Mouse (Mus musculus) cerebellum, adult 2 months (tissue): ENCODE results near the gene Gm7030.
"Not testable (repeated sequence)": the region's sequence is repeated elsewhere in the genome, so short reads cannot be mapped to it uniquely, and the experiment has no call there.

ENCODE experiments used
- CTCF ChIP-seq: fragments of 200-500 bp; IDR thresholded peaks from 2 replicates; pipeline ENCODE4 v1.5.1; 2011; ENCODE audit warnings: low read depth, mild to moderate bottlenecking, control low read depth, low read length, moderate library complexity, borderline replicate concordance; ENCODE audit not compliant: insufficient read depth
- POLR2A ChIP-seq: fragments of 200-500 bp; IDR thresholded peaks from 2 replicates; pipeline ENCODE4 v1.6.1; 2011; ENCODE audit warnings: low read length, control low read depth, borderline replicate concordance; ENCODE audit not compliant: insufficient read depth

GRCm38 (mm10) chr17:36121352-36122020 is 7.7 kb downstream of the Gm7030 start, which contains the start of gene Gm19684:
- TF ChIP-seq CTCF, POLR2A: not testable (repeated sequence)
